Mouse (Mus musculus) urinary bladder, postnatal 4 days (tissue): ENCODE measurements around the gene Mlxip.

Experiments used
- DNase-seq, 2 experiments: peaks; one replicate each; pipeline ENCODE4 v3.0.0; 2021 to 2022; ENCODE audit warnings: low spot score in 2 of 2

The Mlxip gene

GRCm38 (mm10) chr5:123432305-123432874, 37.8 kb downstream of the Mlxip start:
- DNase-seq: no peak

GRCm38 (mm10) chr5:123436071-123436779, 41.6 kb downstream of the Mlxip start:
- no peak for DNase-seq

- DNase-seq: no peak
Observed at GRCm38 (mm10) chr5:123436780-123437175, 42.2 kb downstream of the Mlxip start.

- DNase-seq: no peak
Observed at GRCm38 (mm10) chr5:123438381-123438780, 43.8 kb downstream of the Mlxip start.

GRCm38 (mm10) chr5:123439312-123439711, 44.7 kb downstream of the Mlxip start:
- no peak for DNase-seq

GRCm38 (mm10) chr5:123439941-123440340, 45.3 kb downstream of the Mlxip start:
- DNase-seq: no peak

GRCm38 (mm10) chr5:123440664-123441063, 46.1 kb downstream of the Mlxip start:
- DNase-seq: no peak

GRCm38 (mm10) chr5:123442283-123442682, 47.7 kb downstream of the Mlxip start:
- no peak for DNase-seq

- DNase-seq: peak; percentile 47 to 72
Observed at GRCm38 (mm10) chr5:123444069-123444468, 49.5 kb downstream of the Mlxip start.

- no peak for DNase-seq
Observed at GRCm38 (mm10) chr5:123444849-123445334, 50.3 kb downstream of the Mlxip start.

GRCm38 (mm10) chr5:123451886-123452285, 57.3 kb downstream of the Mlxip start:
- DNase-seq: no peak

- no peak for DNase-seq
Observed at GRCm38 (mm10) chr5:123461420-123461819, 66.8 kb downstream of the Mlxip start.

- DNase-seq: no peak
Observed at GRCm38 (mm10) chr5:123464638-123465037, 70.0 kb downstream of the Mlxip start.

- no peak for DNase-seq
Observed at GRCm38 (mm10) chr5:123470784-123471400, 76.3 kb downstream of the Mlxip start.

GRCm38 (mm10) chr5:123473817-123474216, 79.2 kb downstream of the Mlxip start:
- DNase-seq: no peak

GRCm38 (mm10) chr5:123487659-123488395, 93.2 kb downstream of the Mlxip start:
- no peak for DNase-seq

- no peak for DNase-seq
Observed at GRCm38 (mm10) chr5:123489112-123489785, 94.7 kb downstream of the Mlxip start, which contains the start of the genes Lrrc43 and Il31. Gene Lrrc43, plus strand, starts transcription at chr5:123489305. Gene Il31, minus strand, starts transcription at chr5:123489489.

GRCm38 (mm10) chr5:123489935-123490334, 95.3 kb downstream of the Mlxip start:
- DNase-seq: no peak

- no peak for DNase-seq
Observed at GRCm38 (mm10) chr5:123499717-123500116, 105.1 kb downstream of the Mlxip start.

- no peak for DNase-seq
Observed at GRCm38 (mm10) chr5:123501973-123502372, 107.4 kb downstream of the Mlxip start.
